Mouse (Mus musculus): ENCODE data around the gene Pga5. TPM values are rescaled to one million over a fixed set of nuclear protein-coding genes. Genes with fewer than 3 reads are reported as not detected.

Pga5 gene
- total and polyA plus RNA-seq, 3 experiments: 0.08 TPM; not detected in 2

- H3K4me3 ChIP-seq (replicated peaks in 1 of 3; ENCODE audit: low read depth in 2 of 3, low read length in 2 of 3, poor library complexity in 1 of 3): no peak overlapping the region
- no peak overlapping the region for H3K9ac ChIP-seq (ENCODE audit: insufficient read depth, low read depth)
- in situ Hi-C loops (cut with MboI; ENCODE audit: low pct_ligation_motif_present, low pct_unique_long_range_greater_than_20kb, low sequenced_read_pairs) (loop anchor here (5.0 kb wide), 1 partner anchor 37 kb away; no protein-coding TSS in a partner anchor), dilution Hi-C loops (cut with MboI; ENCODE audit: extremely low pct_ligation_motif_present, extremely low pct_unique_long_range_greater_than_20kb, low sequenced_read_pairs) (no loop called here)
- H3K4me1 ChIP-seq (ENCODE audit: control insufficient read depth in 1 of 2, insufficient read depth in 2 of 2): peaks cover 7 to 22% of the 10 kb centered on the region in 2 experiments; a peak in 3 of 4 replicates
- no peak overlapping the region for H3K27ac ChIP-seq (ENCODE audit: insufficient read depth, low read depth)
- H3K4me2 ChIP-seq (ENCODE audit: insufficient read depth, low read depth, poor library complexity, severe bottlenecking): no peak overlapping the region
- H3K79me2 ChIP-seq (replicated peaks; ENCODE audit: control insufficient read depth, extremely low read depth, insufficient read depth, poor library complexity, severe bottlenecking): peaks cover 3% of the 10 kb centered on the region
- H3K27me3 ChIP-seq (replicated peaks): no peaks in the 10 kb centered on the region
- no peak for TF ChIP-seq USF1 (IDR thresholded peaks at IDR 0.05; ENCODE audit: low read depth, low read length)
- no peak for TF ChIP-seq CHD2 (IDR thresholded peaks at IDR 0.05; ENCODE audit: low read length)
- TF ChIP-seq IRF4 (IDR thresholded peaks at IDR 0.05; ENCODE audit: low read depth, low read length): no peak
- TF ChIP-seq MYC (IDR thresholded peaks at IDR 0.05; ENCODE audit: low read depth, low read length): no peak
- no peak for TF ChIP-seq TCF12 (IDR thresholded peaks at IDR 0.05; ENCODE audit: low read depth, low read length)
- TF ChIP-seq RAD21 (IDR thresholded peaks at IDR 0.05; ENCODE audit: low read depth, low read length): no peak
- no peak for TF ChIP-seq MAX (IDR thresholded peaks at IDR 0.05; ENCODE audit: low read length)
- no peak for TF ChIP-seq UBTF (IDR thresholded peaks at IDR 0.05; ENCODE audit: low read depth, low read length)
- TF ChIP-seq POLR2AphosphoS2 (IDR thresholded peaks at IDR 0.05; ENCODE audit: low read depth, low read length): no peak
- TF ChIP-seq JUN (IDR thresholded peaks at IDR 0.05; ENCODE audit: insufficient read depth, low read depth, low read length): no peak
- TF ChIP-seq MAZ (IDR thresholded peaks at IDR 0.05; ENCODE audit: low read depth, low read length): no peak
- no peak for TF ChIP-seq USF2 (conservative IDR thresholded peaks at IDR 0.05; ENCODE audit: low read depth, low read length)
- TF ChIP-seq KAT2A (IDR thresholded peaks at IDR 0.05; ENCODE audit: insufficient replicate concordance, low read length): no peak
- no peak for TF ChIP-seq ZNF384 (IDR thresholded peaks at IDR 0.05; ENCODE audit: low read depth, low read length)
- TF ChIP-seq ZMIZ1 (IDR thresholded peaks at IDR 0.05; ENCODE audit: low read depth, low read length): no peak
- no peak for TF ChIP-seq GABPA (IDR thresholded peaks at IDR 0.05; ENCODE audit: insufficient replicate concordance, low read depth, low read length)
- TF ChIP-seq JUND (conservative IDR thresholded peaks at IDR 0.05; ENCODE audit: low read depth, low read length): no peak
- TF ChIP-seq ETS1 (conservative IDR thresholded peaks at IDR 0.05; ENCODE audit: low read depth, low read length): no peak
- TF ChIP-seq MAFK (IDR thresholded peaks at IDR 0.05; ENCODE audit: insufficient replicate concordance, low read length): no peak
- no peak for TF ChIP-seq MEF2A (IDR thresholded peaks at IDR 0.05; ENCODE audit: borderline replicate concordance, low read depth, low read length)
- no peak for DNase-seq (ENCODE audit: extremely low read depth)
- peaks cover 48 to 84% of the 10 kb centered on the region in 2 experiments for H3K36me3 ChIP-seq (replicated peaks in 1 of 2; ENCODE audit: control insufficient read depth in 1 of 2, insufficient read depth in 1 of 2, low read length in 1 of 2)
- H3K9me3 ChIP-seq (replicated peaks; ENCODE audit: low read length): no peaks in the 10 kb centered on the region
Measured at GRCm38 (mm10) chr19:10708900-10709299, 31.0 kb upstream of the Pga5 start.

- H3K4me1 ChIP-seq (ENCODE audit: control insufficient read depth in 1 of 2, insufficient read depth in 2 of 2): peaks cover 7 to 22% of the 10 kb centered on the region in 2 experiments; a peak in 3 of 4 replicates
- H3K36me3 ChIP-seq (replicated peaks in 1 of 2; ENCODE audit: control insufficient read depth in 1 of 2, insufficient read depth in 1 of 2, low read length in 1 of 2): peaks cover 42 to 82% of the 10 kb centered on the region in 2 experiments
- H3K9me3 ChIP-seq (replicated peaks; ENCODE audit: low read length): no peaks in the 10 kb centered on the region
- no peak for DNase-seq (ENCODE audit: extremely low read depth)
- peaks cover 4% of the 10 kb centered on the region for H3K79me2 ChIP-seq (replicated peaks; ENCODE audit: control insufficient read depth, extremely low read depth, insufficient read depth, poor library complexity, severe bottlenecking)
- no peak overlapping the region for H3K27ac ChIP-seq (ENCODE audit: insufficient read depth, low read depth)
- in situ Hi-C loops (cut with MboI; ENCODE audit: low pct_ligation_motif_present, low pct_unique_long_range_greater_than_20kb, low sequenced_read_pairs): loop anchor here (5.0 kb wide), 1 partner anchor 36 kb away; no protein-coding TSS in a partner anchor
- H3K4me2 ChIP-seq (ENCODE audit: insufficient read depth, low read depth, poor library complexity, severe bottlenecking): no peak overlapping the region
- no peak overlapping the region for H3K9ac ChIP-seq (ENCODE audit: insufficient read depth, low read depth)
- dilution Hi-C loops (cut with MboI; ENCODE audit: extremely low pct_ligation_motif_present, extremely low pct_unique_long_range_greater_than_20kb, low sequenced_read_pairs): no loop called here
- no peak overlapping the region for H3K4me3 ChIP-seq (replicated peaks in 1 of 3; ENCODE audit: low read depth in 2 of 3, low read length in 2 of 3, poor library complexity in 1 of 3)
- no peaks in the 10 kb centered on the region for H3K27me3 ChIP-seq (replicated peaks)
- TF ChIP-seq EP300 (IDR thresholded peaks at IDR 0.05; ENCODE audit: low read length) (no peak), CHD2 (IDR thresholded peaks at IDR 0.05; ENCODE audit: low read length) (no peak), IRF4 (IDR thresholded peaks at IDR 0.05; ENCODE audit: low read depth, low read length) (no peak), ZKSCAN1 (IDR thresholded peaks at IDR 0.05; ENCODE audit: borderline replicate concordance, low read depth, low read length) (no peak), RAD21 (IDR thresholded peaks at IDR 0.05; ENCODE audit: low read depth, low read length) (no peak), TCF12 (IDR thresholded peaks at IDR 0.05; ENCODE audit: low read depth, low read length) (no peak), SIN3A (IDR thresholded peaks at IDR 0.05; ENCODE audit: low read length) (no peak), GABPA (IDR thresholded peaks at IDR 0.05; ENCODE audit: insufficient replicate concordance, low read depth, low read length) (no peak), ELF1 (IDR thresholded peaks at IDR 0.05; ENCODE audit: low read depth, low read length) (no peak), ETS1 (conservative IDR thresholded peaks at IDR 0.05; ENCODE audit: low read depth, low read length) (no peak), MAX (IDR thresholded peaks at IDR 0.05; ENCODE audit: low read length) (no peak), MAFK (IDR thresholded peaks at IDR 0.05; ENCODE audit: insufficient replicate concordance, low read length) (no peak), PAX5 (IDR thresholded peaks at IDR 0.05; ENCODE audit: low read length) (no peak), ZC3H11A (IDR thresholded peaks at IDR 0.05; ENCODE audit: low read depth, low read length) (no peak), ZNF384 (IDR thresholded peaks at IDR 0.05; ENCODE audit: low read depth, low read length) (no peak), CHD1 (IDR thresholded peaks at IDR 0.05; ENCODE audit: low read depth, low read length) (no peak), BHLHE40 (IDR thresholded peaks at IDR 0.05; ENCODE audit: low read depth, low read length) (no peak), NELFE (IDR thresholded peaks at IDR 0.05; ENCODE audit: low read depth, low read length) (no peak), RCOR1 (conservative IDR thresholded peaks at IDR 0.05; ENCODE audit: low read depth, low read length) (no peak), POLR2A (IDR thresholded peaks at IDR 0.05; ENCODE audit: low read depth, low read length) (no peak)
Measured at GRCm38 (mm10) chr19:10707881-10708280, 30.0 kb upstream of the Pga5 start.

All from CH12.LX (cell line).